12 mouse cellular contexts compared by ENCODE assay signal in the genomic region with DNA sequence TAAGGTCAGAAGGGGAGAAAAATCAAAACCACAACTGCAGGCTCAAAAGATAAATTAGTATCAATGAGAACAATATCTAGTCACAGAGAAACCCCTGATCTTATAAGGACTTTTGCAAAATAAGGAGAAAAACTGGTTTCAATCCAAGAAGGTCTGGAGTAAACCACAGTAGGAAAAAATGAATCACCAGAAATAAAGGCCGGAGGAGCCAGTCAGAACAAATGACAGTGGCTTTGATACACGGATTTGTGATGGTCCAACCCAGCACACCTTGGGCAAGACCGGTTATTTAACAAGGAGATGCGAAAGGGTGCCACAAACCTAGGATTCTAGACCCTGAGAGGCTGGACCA. TPM values are rescaled to one million over a fixed set of nuclear protein-coding genes. Genes with fewer than 3 reads are reported as not detected.
DNase-seq lines count a peak whose midpoint lies in the region; ATAC-seq lines count a peak whose summit lies in the region.
"Had no signal": no experiment of that assay in that cellular context is flagged by ENCODE, and none has a peak within 500 bp of the region (broad histone marks: within the 10 kb centered on the region; RNA-seq: fewer than 3 reads in every experiment).

No protein-coding gene starts in this region.

- no peaks in the 10 kb centered on the region for H3K9me3 ChIP-seq in hindbrain, embryonic 11.5 days (ENCODE audit: control insufficient read depth, low read length)
- no peaks in the 10 kb centered on the region for H3K9me3 ChIP-seq in hindbrain, embryonic 14.5 days (ENCODE audit: control insufficient read depth, low read length)
- H3K9me3 ChIP-seq in neural tube, embryonic 13.5 days = no peaks in the 10 kb centered on the region
- H3K9me3 ChIP-seq: lung, embryonic 15.5 days had no signal

- H3K4me3 ChIP-seq in hindbrain, embryonic 11.5 days (ENCODE audit: low read depth, low read length) = no peak overlapping the region
- no peak overlapping the region for H3K4me3 ChIP-seq in hindbrain, embryonic 14.5 days (replicated peaks; ENCODE audit: low read length)
- H3K4me3 ChIP-seq in neural tube, embryonic 13.5 days = no peak overlapping the region
- H3K4me3 ChIP-seq: lung, embryonic 15.5 days had no signal

- H3K36me3 ChIP-seq in hindbrain, embryonic 11.5 days (ENCODE audit: control insufficient read depth, insufficient read depth, low read length) = no peaks in the 10 kb centered on the region
- peaks cover 12% of the 10 kb centered on the region; the same call in 1 of the 2 replicates for H3K36me3 ChIP-seq in hindbrain, embryonic 14.5 days (replicated peaks; ENCODE audit: control insufficient read depth, insufficient read depth)
- 0 out of 2 replicates have a peak, but pooled peaks cover 7% of the 10 kb centered on the region for H3K36me3 ChIP-seq in neural tube, embryonic 13.5 days

- no peaks in the 10 kb centered on the region for H3K27me3 ChIP-seq in hindbrain, embryonic 11.5 days (ENCODE audit: control insufficient read depth, insufficient read depth, low read length)
- no peaks in the 10 kb centered on the region for H3K27me3 ChIP-seq in hindbrain, embryonic 14.5 days (ENCODE audit: control insufficient read depth, insufficient read depth, low read length)
- H3K27me3 ChIP-seq in neural tube, embryonic 13.5 days = no peaks in the 10 kb centered on the region
- H3K27me3 ChIP-seq: lung, embryonic 15.5 days had no signal

- no peak for ATAC-seq in hindbrain, embryonic 11.5 days (ENCODE audit: low FRiP score)
- ATAC-seq in hindbrain, embryonic 14.5 days (ENCODE audit: low FRiP score) = no peak
- no peak for ATAC-seq in neural tube, embryonic 13.5 days (ENCODE audit: low read depth)
- peak; percentile 36 for ATAC-seq in inflammation-experienced regulatory T-cells, adult 6 months
- no peak for ATAC-seq in megakaryocyte-erythroid progenitor cell, adult 5-6 weeks (replicated peaks; ENCODE audit: low FRiP score, low TSS enrichment, poor library complexity, severe bottlenecking)

- no peak overlapping the region for H3K4me2 ChIP-seq in hindbrain, embryonic 11.5 days (replicated peaks; ENCODE audit: low read depth, low read length)
- H3K4me2 ChIP-seq in hindbrain, embryonic 14.5 days (replicated peaks) = no peak overlapping the region
- no peak overlapping the region for H3K4me2 ChIP-seq in neural tube, embryonic 13.5 days
- H3K4me2 ChIP-seq: lung, embryonic 15.5 days had no signal

- no peak overlapping the region for H3K27ac ChIP-seq in hindbrain, embryonic 11.5 days (ENCODE audit: low read depth, low read length)
- no peak overlapping the region for H3K27ac ChIP-seq in hindbrain, embryonic 14.5 days
- H3K27ac ChIP-seq in neural tube, embryonic 13.5 days (replicated peaks) = peak overlapping the region; percentile 67
- H3K27ac ChIP-seq: lung, embryonic 15.5 days had no signal

- H3K9ac ChIP-seq in hindbrain, embryonic 11.5 days (ENCODE audit: low read depth, low read length) = peak overlapping the region; percentile 11; the same call in 1 of the 2 replicates
- H3K9ac ChIP-seq in hindbrain, embryonic 14.5 days = no peak overlapping the region
- no peak overlapping the region for H3K9ac ChIP-seq in neural tube, embryonic 13.5 days
- H3K9ac ChIP-seq: lung, embryonic 15.5 days had no signal

- peaks cover 18% of the 10 kb centered on the region for H3K4me1 ChIP-seq in hindbrain, embryonic 11.5 days (replicated peaks; ENCODE audit: control insufficient read depth, insufficient read depth, low read length)
- H3K4me1 ChIP-seq in hindbrain, embryonic 14.5 days (replicated peaks; ENCODE audit: control insufficient read depth, insufficient read depth, low read length) = peaks cover 56% of the 10 kb centered on the region
- peaks cover 93% of the 10 kb centered on the region for H3K4me1 ChIP-seq in neural tube, embryonic 13.5 days (replicated peaks)

- 79% methylated on average over 4 of the region's 4 CpGs for WGBS in hindbrain, embryonic 11.5 days
- 80% methylated on average over 4 of the region's 4 CpGs for WGBS in hindbrain, embryonic 14.5 days
- 79% methylated on average over 4 of the region's 4 CpGs for WGBS in neural tube, embryonic 13.5 days

- no peak for DNase-seq in hindbrain, embryonic 11.5 days (ENCODE audit: low spot score)
- no peak for DNase-seq in hindbrain, embryonic 14.5 days (ENCODE audit: low spot score)
- no peak for DNase-seq in neural tube, embryonic 10.5 days (ENCODE audit: extremely low spot score, low spot score)
- no peak for DNase-seq in ovary, postnatal 36 days (ENCODE audit: low spot score)
- no peak for DNase-seq in adrenal gland, postnatal 25 days
- DNase-seq: cerebellum, postnatal 10 days; left cerebral cortex, postnatal 4 days; right cerebral cortex, postnatal 4 days had no signal

RNA-seq across cellular contexts. Expression of gene Tet3, which starts 34.9 kb away (rescaled TPM):
- 45.3 and 55.6 TPM in 2 replicates for polyA plus RNA-seq in hindbrain, embryonic 11.5 days (2014; fragmentation: Nextera tagmentation; extraction: Ambion mirVana)
- polyA plus RNA-seq in hindbrain, embryonic 14.5 days (2014; fragmentation: Nextera tagmentation; extraction: Ambion mirVana) = 43.6 and 52.2 TPM in 2 replicates
- polyA plus RNA-seq in neural tube, embryonic 13.5 days (2015; fragmentation: Nextera tagmentation; extraction: Ambion mirVana) = 79.0 and 79.2 TPM in 2 replicates
- polyA plus RNA-seq in inflammation-experienced regulatory T-cells, adult 6 months (2017; shearing (Covaris generic)) = 10 to 100 TPM; 13.2 to 19.4 (median 18.7) TPM
- 38.5 and 52.6 TPM in 2 replicates for total RNA-seq in adrenal gland, postnatal 25 days (2021)
- total RNA-seq in megakaryocyte-erythroid progenitor cell, adult 5-6 weeks (2014; fragmentation: Nextera tagmentation) = 46.9 and 55.9 TPM in 2 replicates
- 12.6 and 13.5 TPM in 2 replicates for total RNA-seq in megakaryocyte-erythroid progenitor cell, adult 5-6 weeks (2017)
